Mouse (Mus musculus): ENCODE measurements around the gene Prkcq.
A peak's percentile ranks its signal among the peaks of the same experiment; 100 is the strongest.

Gene Prkcq

DNA sequence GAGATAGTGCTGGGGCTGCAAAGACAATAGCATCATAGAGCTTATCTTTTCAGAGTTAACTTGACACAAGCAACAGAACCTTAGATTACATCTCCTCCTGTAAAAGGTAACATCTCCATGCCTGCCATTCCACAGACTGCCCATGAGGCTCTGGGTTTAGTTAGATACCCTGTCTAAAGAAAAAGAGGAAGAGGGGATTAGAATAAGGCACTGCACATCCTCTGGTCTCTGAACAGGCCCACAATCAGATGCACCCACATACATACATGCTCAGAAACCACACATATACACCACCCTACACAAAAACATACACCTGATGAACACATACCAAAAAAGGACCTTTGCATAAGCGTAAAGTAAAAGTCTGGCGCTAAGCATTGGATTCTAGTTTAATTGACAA is 47.4 kb downstream of the Prkcq start:
- no peak for DNase-seq (ENCODE audit: low read depth)

DNA sequence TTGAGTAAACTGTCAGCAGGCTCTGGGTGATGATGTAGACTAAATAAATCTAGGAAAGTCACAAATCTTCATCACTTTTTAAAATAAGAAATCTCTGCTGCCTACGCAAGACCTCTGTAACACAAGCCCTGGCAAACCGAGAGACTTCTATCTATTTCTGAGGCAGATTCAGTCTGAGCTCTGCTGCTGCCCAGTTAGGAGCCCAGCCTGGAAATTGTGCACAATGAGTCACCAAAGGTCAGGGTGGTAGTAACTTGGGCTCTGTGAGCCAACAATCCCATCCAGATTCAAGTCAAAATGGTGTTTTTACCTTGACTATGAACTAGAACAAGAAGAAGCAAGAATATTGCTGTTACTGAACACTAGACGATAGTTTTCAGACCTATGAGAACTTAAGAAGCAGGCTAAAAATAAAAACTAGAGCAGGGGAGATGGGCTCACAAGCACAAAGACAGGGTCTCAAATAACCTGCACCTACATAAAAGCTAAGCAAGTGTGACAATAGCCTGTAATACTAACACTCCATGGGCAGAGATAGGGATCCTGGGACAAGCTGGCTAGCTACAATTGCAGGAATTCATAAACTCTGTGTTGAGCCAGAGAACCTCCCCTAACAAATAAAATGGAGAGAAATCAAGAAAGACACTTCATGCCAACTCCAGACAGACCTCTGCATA is 53.0 kb downstream of the Prkcq start:
- DNase-seq (ENCODE audit: low read depth), result no peak

- DNase-seq (ENCODE audit: low read depth), result no peak
These were observed 53.6 kb downstream of the Prkcq start for GRCm38 (mm10) chr2:11225485-11225876.

DNA sequence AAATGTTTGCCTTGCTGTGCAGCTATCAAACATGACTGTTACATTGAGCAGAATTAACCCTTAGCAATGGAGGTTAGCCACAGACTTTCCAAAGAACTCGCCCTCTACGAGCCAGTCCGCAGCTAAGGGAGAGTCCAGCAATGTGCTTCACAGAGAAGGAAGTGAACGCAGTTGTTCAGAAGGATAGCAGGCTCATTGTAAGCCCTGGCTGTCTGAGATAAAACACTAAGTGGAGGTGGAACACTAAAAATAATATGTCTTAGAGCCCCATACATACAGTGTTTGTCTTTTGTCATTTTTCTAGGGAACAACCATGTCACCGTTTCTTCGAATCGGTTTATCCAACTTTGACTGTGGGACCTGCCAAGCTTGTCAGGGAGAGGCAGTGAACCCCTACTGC is 54.6 kb downstream of the Prkcq start:
- no peak for DNase-seq (ENCODE audit: low read depth)

GRCm38 (mm10) chr2:11229126-11229525 is 57.2 kb downstream of the Prkcq start:
- DNase-seq (ENCODE audit: low read depth), result no peak

DNA sequence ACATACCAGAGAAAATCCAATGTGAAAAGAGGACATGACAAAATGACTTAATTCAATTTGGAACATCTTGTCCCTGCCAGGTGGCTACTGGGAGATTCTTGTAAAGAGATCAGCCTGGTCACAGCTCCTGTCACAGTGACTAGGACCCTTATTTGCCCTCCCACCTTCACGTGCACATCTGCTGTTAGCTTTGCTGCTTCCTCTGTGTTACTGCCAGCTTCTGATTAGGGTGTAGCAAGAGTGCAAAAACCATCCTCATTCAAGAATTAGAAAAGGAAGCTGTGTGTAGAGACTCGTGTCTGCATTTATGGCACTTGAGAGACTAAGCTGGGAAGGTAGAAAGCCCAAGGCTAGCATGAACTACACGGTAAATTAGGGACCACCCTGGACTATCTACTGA is 59.2 kb downstream of the Prkcq start:
- DNase-seq (ENCODE audit: low read depth), result no peak

DNA sequence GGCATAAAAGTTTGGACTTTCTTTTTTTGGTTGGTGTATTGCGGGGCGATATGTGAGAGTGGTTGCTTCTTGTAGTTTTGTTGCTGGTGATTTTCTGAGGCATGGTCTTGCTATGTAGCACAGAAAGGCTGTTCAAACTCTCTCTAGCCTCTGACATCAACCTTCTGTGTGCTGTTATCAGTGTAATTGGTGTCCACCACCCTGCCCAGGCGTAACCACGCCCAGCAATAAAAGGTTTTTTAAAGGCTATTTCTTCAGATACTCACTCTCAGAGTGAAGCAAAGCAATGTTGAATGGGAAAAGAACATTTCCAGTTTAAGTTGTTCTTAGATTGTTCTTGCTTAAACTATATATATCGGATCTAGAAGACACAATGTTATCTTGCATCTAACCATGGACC is 60.1 kb downstream of the Prkcq start:
- DNase-seq (ENCODE audit: low read depth), result no peak

GRCm38 (mm10) chr2:11238254-11238653 is 66.3 kb downstream of the Prkcq start:
- DNase-seq (ENCODE audit: low read depth), result no peak

DNA sequence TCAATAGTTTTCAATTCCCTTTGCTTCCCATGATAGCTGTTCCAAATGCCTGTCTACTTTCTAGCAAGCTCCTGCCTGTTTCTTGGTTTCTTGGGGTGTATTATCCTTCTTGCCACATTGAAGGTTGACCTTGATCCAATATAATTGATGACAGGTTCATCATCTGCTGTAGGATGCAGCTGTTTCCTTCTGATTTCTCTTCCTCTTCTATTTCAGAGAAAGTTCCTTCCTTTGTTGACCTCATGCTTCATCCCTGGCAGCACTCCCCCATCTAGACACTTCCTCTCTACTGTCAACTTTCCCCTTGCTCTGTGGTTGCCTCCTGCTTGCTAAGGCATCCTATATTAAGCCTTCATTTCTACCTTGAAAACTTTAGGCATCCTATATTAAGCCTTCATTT is 67.6 kb downstream of the Prkcq start:
- DNase-seq (ENCODE audit: low read depth), result no peak

DNA sequence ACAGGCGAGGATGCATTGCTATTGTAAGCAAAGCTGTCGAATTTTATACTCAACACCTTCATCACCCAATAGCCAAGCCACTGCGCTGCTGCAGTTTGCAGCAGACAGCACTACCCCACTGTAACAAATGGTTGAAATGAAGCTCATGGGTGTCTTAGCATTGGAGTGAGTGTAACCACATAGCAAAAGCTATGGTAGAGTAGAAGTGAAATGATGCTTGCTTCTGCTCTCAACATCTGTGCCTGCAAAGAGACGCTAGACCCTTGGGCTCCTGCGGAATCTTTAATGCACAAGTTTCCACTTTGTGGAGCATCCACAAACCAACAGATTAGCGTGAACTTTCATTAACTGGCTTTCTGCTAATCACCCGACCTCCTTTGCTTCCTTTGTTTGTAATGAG is 74.0 kb downstream of the Prkcq start:
- no peak for DNase-seq (ENCODE audit: low read depth)

- DNase-seq (ENCODE audit: low read depth), result no peak
These were observed 82.0 kb downstream of the Prkcq start for GRCm38 (mm10) chr2:11253945-11254344.

GRCm38 (mm10) chr2:11254446-11254845 is 82.5 kb downstream of the Prkcq start:
- no peak for DNase-seq (ENCODE audit: low read depth)

GRCm38 (mm10) chr2:11257260-11257850 is 85.4 kb downstream of the Prkcq start:
- DNase-seq (ENCODE audit: low read depth), result no peak

- DNase-seq (ENCODE audit: low read depth), result no peak
These were observed 86.3 kb downstream of the Prkcq start for GRCm38 (mm10) chr2:11258181-11258580.

DNA sequence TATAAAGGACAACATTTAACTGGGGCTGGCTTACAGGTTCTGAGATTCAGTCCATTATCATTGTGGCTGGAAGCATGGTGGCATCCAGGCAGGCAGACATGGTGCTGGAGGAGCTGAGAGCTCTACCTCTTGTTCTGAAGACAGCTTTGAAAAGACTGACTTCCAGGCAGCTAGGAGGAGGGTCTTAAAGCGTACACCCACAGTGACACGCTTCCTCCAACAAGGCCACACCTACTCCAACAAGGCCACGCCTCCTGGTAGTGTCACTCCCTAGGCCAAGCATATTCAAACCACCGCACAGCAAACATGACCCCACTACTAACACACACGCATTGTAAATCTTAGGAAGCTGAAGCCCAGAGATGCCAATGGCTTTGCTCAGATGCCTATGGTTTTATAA is 87.5 kb downstream of the Prkcq start:
- DNase-seq (ENCODE audit: low read depth), result no peak

DNA sequence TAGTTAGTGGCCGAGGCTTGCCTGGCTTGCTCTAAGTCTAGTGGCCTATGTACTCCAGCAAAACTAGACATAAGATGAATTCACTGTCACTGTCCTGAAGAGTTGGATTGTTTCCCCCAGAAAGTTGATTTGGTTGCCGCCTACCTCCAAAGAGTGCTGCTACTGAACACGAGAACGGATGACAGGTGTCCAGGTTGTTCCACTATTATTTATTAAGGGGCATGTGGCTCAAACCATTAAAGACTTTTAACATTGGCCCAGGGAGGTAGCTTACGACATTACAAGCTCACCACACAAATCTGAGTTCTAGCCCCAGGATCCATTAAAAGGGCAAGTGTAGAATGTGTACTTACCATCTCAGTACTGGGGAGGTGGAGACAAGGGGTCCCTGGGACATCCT is 92.9 kb downstream of the Prkcq start:
- no peak for DNase-seq (ENCODE audit: low read depth)

GRCm38 (mm10) chr2:11265455-11265854 is 93.5 kb downstream of the Prkcq start:
- DNase-seq (ENCODE audit: low read depth), result no peak

- no peak for DNase-seq (ENCODE audit: low read depth)
These were observed 94.4 kb downstream of the Prkcq start for GRCm38 (mm10) chr2:11266294-11266693.

- no peak for DNase-seq (ENCODE audit: low read depth)
These were observed 107.1 kb downstream of the Prkcq start for GRCm38 (mm10) chr2:11278965-11279364.

- DNase-seq (ENCODE audit: low read depth), result no peak
These were observed 108.3 kb downstream of the Prkcq start for GRCm38 (mm10) chr2:11280247-11280646.

DNA sequence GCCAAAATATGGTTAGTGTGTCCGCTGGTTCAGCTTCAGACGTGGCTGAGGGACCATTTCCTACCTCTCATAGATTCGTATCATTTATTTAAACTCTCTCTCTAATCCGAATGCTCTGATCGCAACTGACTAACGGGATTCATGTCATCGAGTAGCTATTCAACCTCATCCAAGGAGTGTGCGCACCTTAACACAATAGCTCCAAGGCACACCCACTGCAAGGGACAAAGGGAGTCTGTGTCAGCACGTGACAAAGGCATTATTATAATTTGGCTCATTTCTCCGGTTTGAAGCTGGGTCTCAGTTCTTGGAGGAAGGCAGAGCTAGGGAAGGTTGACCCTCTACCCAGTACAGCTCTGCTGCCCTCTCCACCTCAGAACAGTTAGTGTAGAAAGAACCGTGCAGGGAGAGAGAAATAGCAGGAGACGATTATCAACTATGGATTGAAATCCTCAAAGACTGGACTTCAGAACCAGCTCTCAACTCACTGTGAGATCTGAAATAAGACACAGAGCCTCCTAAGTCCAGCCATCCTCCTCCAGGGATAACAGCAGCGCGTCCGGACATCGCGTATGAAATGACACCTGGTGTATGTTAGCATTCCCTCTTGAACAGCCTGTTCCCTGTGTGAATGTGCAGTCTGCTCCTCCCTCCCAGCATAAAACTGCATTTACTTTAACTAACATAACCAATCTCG is 116.1 kb downstream of the Prkcq start:
- no peak for DNase-seq (ENCODE audit: low read depth)

DNA sequence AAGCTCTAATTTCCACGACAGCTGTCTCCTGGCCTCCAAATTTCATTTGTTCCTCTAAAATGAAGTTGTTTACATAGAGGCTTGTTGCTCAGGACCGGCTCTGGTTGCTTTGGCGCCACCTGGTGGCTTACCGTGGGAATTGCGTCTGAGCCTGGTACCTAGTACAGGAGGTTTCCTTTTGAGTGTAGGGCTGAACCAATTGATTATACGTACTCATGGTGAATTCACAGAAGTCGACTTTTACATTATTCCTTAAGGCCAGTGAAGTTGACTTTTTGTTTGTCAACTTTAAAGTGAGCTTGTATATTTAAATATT is 116.6 kb downstream of the Prkcq start:
- DNase-seq (ENCODE audit: low read depth), result peak; percentile 27

DNA sequence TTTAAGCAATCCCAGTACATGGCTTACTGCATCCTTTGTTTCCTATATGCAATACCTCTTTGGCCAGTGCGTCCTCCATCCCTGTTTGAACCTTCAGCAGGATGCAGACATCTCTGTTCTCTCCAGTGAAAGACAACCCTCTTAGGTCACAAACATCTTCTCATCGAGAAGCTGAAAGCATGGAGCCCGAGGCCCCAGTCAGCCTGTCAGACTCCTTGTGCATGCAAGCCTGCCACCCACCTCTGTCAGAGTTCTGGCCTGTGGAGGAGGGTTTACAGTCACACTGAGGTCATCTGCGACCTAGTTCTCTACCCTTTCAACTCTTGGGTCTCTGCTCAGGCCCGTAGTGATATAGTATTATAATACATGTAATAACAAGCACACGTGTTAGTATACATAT is 119.0 kb downstream of the Prkcq start:
- DNase-seq (ENCODE audit: low read depth), result no peak
